Mouse (Mus musculus) B cell, adult 2 months (primary cell): ENCODE data around the gene Gm10130.
A peak's percentile ranks its signal among the peaks of the same experiment; 100 is the strongest.
"Not testable (repeated sequence)": the region's sequence is repeated elsewhere in the genome, so short reads cannot be mapped to it uniquely, and the experiment has no call there.

Experiments
- DNase-seq, 2 experiments: peaks; one replicate each; pipeline ENCODE4 v3.0.0; 2022

Gm10130 gene

GRCm38 (mm10) chr2:150323402-150323801, at the start of gene Gm10130:
TSS of gene Gm10130 (plus strand) at chr2:150323702.
- no peak for DNase-seq

GRCm38 (mm10) chr2:150293669-150294068, 29.8 kb upstream of the Gm10130 start:
- no peak for DNase-seq

- DNase-seq = no peak
Observed at GRCm38 (mm10) chr2:150299096-150299495, 24.4 kb upstream of the Gm10130 start.

- DNase-seq = peak; percentile 52 to 58
Observed at GRCm38 (mm10) chr2:150307183-150307773, 16.2 kb upstream of the Gm10130 start.

- peak; percentile 68 to 73 for DNase-seq
Observed at GRCm38 (mm10) chr2:150310952-150311884, 12.3 kb upstream of the Gm10130 start.

- no peak for DNase-seq
Observed at GRCm38 (mm10) chr2:150316140-150316539, 7.4 kb upstream of the Gm10130 start.

- DNase-seq = no peak
Observed at GRCm38 (mm10) chr2:150318973-150319372, 4.5 kb upstream of the Gm10130 start.

GRCm38 (mm10) chr2:150357136-150357535, 33.6 kb downstream of the Gm10130 start:
- not testable (repeated sequence) for DNase-seq

- DNase-seq = peak; percentile 62 to 63
Observed at GRCm38 (mm10) chr2:150362113-150362877, 38.8 kb downstream of the Gm10130 start, which contains the start of gene 3300002I08Rik. TSS of gene 3300002I08Rik (minus strand) at chr2:150362765.

GRCm38 (mm10) chr2:150362878-150363229, 39.4 kb downstream of the Gm10130 start:
- DNase-seq = no peak

GRCm38 (mm10) chr2:150385553-150386106, 62.1 kb downstream of the Gm10130 start:
- not testable (repeated sequence) for DNase-seq

GRCm38 (mm10) chr2:150390198-150390597, 66.7 kb downstream of the Gm10130 start:
- DNase-seq = peak in 1 of 2 experiments; percentile 17

GRCm38 (mm10) chr2:150412146-150412545, 88.6 kb downstream of the Gm10130 start:
- not testable (repeated sequence) for DNase-seq
